Mouse (Mus musculus) thymus, adult 2 months (tissue): Measurements from ENCODE around the gene Atp7b. TPM values are rescaled to one million over a fixed set of nuclear protein-coding genes. Genes with fewer than 3 reads are reported as not detected.

Experiments
- DNase-seq: peaks from one replicate; pipeline ENCODE4 v3.0.0; 2021
- H3K27ac ChIP-seq: fragments of 200-500 bp; 2 replicates; pipeline ENCODE4 v1.5.1; 2012; ENCODE audit warnings: low read length, control low read depth; ENCODE audit not compliant: control insufficient read depth, insufficient read depth
- H3K27me3 ChIP-seq: fragments of 200-500 bp; 2 replicates; pipeline ENCODE4 v1.6.1; 2012; ENCODE audit warnings: mild to moderate bottlenecking, low read length, moderate library complexity, mixed read lengths; ENCODE audit not compliant: control insufficient read depth, insufficient read depth
- H3K36me3 ChIP-seq: fragments of 200-500 bp; 2 replicates; pipeline ENCODE4 v1.6.1; 2012; ENCODE audit warnings: mild to moderate bottlenecking, low read length, moderate library complexity; ENCODE audit not compliant: control insufficient read depth, insufficient read depth
- H3K4me1 ChIP-seq: fragments of 200-500 bp; replicated peaks from 2 replicates; pipeline ENCODE4 v1.6.1; 2012; ENCODE audit warnings: low read length; ENCODE audit not compliant: control insufficient read depth, insufficient read depth
- H3K4me3 ChIP-seq: fragments of 200-500 bp; 2 replicates; pipeline ENCODE4 v1.5.1; 2012; ENCODE audit warnings: mild to moderate bottlenecking, low read length, control low read depth, moderate library complexity; ENCODE audit not compliant: control insufficient read depth, insufficient read depth
- CTCF ChIP-seq: fragments of 200-500 bp; IDR thresholded peaks from 2 replicates; pipeline ENCODE4 v1.5.1; 2012; ENCODE audit warnings: mild to moderate bottlenecking, control low read depth, low read length, moderate library complexity, borderline replicate concordance; ENCODE audit not compliant: control insufficient read depth, poor library complexity, insufficient read depth; ENCODE audit errors: extremely low read depth
- POLR2A ChIP-seq: fragments of 200-500 bp; IDR thresholded peaks from 2 replicates; pipeline ENCODE4 v1.6.1; 2012; ENCODE audit warnings: mild to moderate bottlenecking, low read length, control low read depth, moderate library complexity; ENCODE audit not compliant: control insufficient read depth, poor library complexity, insufficient read depth; ENCODE audit errors: extremely low read depth
- WGBS: fragments of 180-500 bp; shearing (Covaris S2); methylation state at CpG from one replicate; pipeline ENCODE4 v1.1.7; 2018; 5-methylcytosine and 5-hydroxymethylcytosine counted together
- polyA plus RNA-seq: library from polyadenylated mRNA; depleted of rRNA; stranded (reverse); fragments of >200 nt; gene quantifications from 2 replicates; pipeline ENCODE4 v1.2.3, GENCODE M21; 2012; rRNA removed

The Atp7b gene
- 1.5 and 1.8 TPM in 2 replicates for polyA plus RNA-seq

DNA sequence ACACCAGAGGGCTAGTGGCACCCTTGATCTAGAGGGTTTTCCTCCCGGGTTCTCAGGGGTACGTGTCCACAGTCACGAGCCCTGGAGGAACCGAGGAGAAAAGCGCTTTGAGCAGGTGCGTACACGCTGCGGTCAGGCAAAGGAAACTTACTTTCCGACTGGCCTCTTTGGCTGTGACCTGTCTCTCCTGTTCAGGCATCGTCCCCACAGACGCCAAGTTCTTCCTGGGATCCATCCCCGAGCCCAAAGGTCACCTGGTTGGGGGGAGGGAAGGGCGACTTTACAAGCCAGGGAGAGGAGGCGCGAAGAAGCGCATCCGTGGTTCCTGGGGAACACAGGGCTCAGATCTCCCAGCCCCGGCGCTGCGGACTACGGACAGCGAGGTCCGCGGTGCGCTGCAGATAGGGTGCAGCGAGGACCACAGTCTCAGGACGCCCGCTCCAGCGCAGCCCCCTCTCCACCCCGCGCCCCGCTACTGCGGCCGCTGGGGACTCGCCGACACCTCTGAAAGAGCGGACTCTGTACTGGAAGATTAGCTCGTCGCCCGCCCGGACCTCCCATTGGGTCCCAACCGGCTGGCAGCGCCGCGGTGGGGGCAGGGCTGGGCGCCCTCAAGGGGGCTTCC lies at the start of gene Atp7b:
Atp7b (minus strand) TSS at position 485 of the 625 bp plus-strand sequence.
- Histone ChIP-seq H3K27me3 (no peaks in the 10 kb centered on the region; the same call in 1 of the 2 replicates), H3K36me3 (peaks cover 1% of the 10 kb centered on the region), H3K27ac (no peak within 1 kb of the TSS), H3K4me3 (peak within 1 kb of the TSS; percentile 54), H3K4me1 (peaks cover 6% of the 10 kb centered on the region)
- 1% methylated on average over 45 of the region's 46 CpGs for WGBS
- TF ChIP-seq CTCF, result no peak
- no peak for TF ChIP-seq POLR2A
- DNase-seq, result no peak

DNA sequence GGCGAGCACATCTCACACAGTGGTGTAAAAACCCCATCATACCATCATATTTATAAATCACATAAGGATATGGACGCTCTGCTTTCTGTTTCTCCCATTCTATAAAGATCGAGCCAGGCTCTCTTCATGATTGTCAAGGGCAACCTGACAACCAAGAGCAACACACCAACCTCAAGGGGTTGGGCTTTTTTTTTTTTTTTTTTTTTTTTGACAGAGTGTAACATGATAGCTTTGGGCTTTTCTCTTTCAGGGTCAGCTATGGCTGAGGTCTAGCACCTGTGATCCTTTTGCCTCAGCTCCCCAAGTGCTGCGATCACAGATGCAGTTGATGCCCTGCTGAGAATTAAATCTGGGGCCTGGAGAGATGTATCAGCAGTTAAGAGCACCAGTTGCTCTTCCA lies 46.9 kb upstream of the Atp7b start:
- TF ChIP-seq CTCF (no peak), POLR2A (no peak)
- no peak overlapping the region for H3K4me3 ChIP-seq
- no peak overlapping the region for H3K27ac ChIP-seq
- no peaks in the 10 kb centered on the region for H3K4me1 ChIP-seq
- WGBS, result 75% methylated on average over 4 of the region's 4 CpGs
- H3K36me3 ChIP-seq, result no peaks in the 10 kb centered on the region
- H3K27me3 ChIP-seq, result no peaks in the 10 kb centered on the region
- no peak for DNase-seq

DNA sequence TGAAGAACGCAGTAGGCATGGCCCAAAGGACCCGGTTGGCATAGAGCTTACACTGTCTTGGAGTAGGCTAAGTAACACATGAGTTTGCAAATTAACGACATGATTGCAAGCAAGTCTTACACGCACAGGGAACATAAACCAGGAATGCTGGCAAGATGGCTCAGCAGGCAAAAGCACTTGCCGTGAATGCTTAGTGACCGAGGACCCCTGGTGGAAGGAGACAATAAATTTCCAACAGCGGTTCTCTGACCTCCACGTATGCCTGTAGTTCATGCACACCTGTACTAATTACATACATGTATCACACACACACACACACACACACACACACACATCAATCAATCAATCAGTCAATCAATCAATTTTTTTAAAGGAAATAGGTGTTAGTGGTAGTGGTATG lies 31.5 kb upstream of the Atp7b start:
- H3K4me3 ChIP-seq, result no peak overlapping the region
- no peaks in the 10 kb centered on the region for H3K4me1 ChIP-seq
- DNase-seq, result peak; percentile 2
- H3K27ac ChIP-seq, result no peak overlapping the region
- no peaks in the 10 kb centered on the region for H3K27me3 ChIP-seq
- no peak for TF ChIP-seq CTCF
- no peak for TF ChIP-seq POLR2A
- no peaks in the 10 kb centered on the region for H3K36me3 ChIP-seq
- 64% methylated on average over 8 of the region's 8 CpGs for WGBS

DNA sequence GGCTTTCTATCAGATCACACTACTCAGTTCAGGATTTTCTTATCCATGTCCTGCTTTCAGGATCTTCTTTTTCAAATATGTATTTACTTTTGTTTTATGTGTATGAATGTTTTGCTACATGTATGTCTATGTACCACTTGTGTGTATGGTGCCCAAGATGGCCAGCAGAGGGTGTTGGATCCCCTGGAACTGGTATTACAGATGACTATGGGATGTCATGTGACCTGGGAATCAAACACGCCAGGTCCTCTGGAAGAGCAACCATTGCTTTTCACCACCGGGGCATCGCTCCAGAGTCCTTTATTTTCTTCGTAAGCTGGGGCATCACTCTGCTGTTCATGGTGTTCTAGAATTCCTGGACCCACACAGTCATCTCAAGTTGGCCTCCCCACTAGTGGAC lies 29.1 kb upstream of the Atp7b start:
- Histone ChIP-seq H3K36me3 (no peaks in the 10 kb centered on the region), H3K27me3 (no peaks in the 10 kb centered on the region), H3K4me1 (no peaks in the 10 kb centered on the region), H3K27ac (no peak overlapping the region), H3K4me3 (no peak overlapping the region)
- WGBS, result 94% methylated on average over 4 of the region's 4 CpGs
- no peak for TF ChIP-seq POLR2A
- no peak for TF ChIP-seq CTCF
- no peak for DNase-seq

GRCm38 (mm10) chr8:22079313-22080007 lies 19.4 kb upstream of the Atp7b start:
- 76% methylated on average over 9 of the region's 9 CpGs for WGBS
- Histone ChIP-seq H3K4me3 (no peak overlapping the region), H3K27ac (no peak overlapping the region), H3K4me1 (no peaks in the 10 kb centered on the region), H3K36me3 (no peaks in the 10 kb centered on the region), H3K27me3 (no peaks in the 10 kb centered on the region)
- TF ChIP-seq CTCF, result no peak
- no peak for TF ChIP-seq POLR2A
- no peak for DNase-seq

GRCm38 (mm10) chr8:22061126-22061525 lies 1.0 kb upstream of the Atp7b start:
- H3K4me1 ChIP-seq, result peaks cover 6% of the 10 kb centered on the region
- TF ChIP-seq CTCF (no peak), POLR2A (no peak)
- H3K4me3 ChIP-seq, result no peak overlapping the region
- no peak overlapping the region for H3K27ac ChIP-seq
- peaks cover 13% of the 10 kb centered on the region for H3K36me3 ChIP-seq
- no peak for DNase-seq
- WGBS, result 6% methylated on average over 3 of the region's 3 CpGs
- no peaks in the 10 kb centered on the region; the same call in 1 of the 2 replicates for H3K27me3 ChIP-seq
